Mouse (Mus musculus): ENCODE measurements at regions not wholly inside any gene's neighbourhood (a gene's known extent, or its start where the extent isn't known, plus 50 kb on each side); places are given as distances from the start of the nearest gene placed in this dataset.

DNA sequence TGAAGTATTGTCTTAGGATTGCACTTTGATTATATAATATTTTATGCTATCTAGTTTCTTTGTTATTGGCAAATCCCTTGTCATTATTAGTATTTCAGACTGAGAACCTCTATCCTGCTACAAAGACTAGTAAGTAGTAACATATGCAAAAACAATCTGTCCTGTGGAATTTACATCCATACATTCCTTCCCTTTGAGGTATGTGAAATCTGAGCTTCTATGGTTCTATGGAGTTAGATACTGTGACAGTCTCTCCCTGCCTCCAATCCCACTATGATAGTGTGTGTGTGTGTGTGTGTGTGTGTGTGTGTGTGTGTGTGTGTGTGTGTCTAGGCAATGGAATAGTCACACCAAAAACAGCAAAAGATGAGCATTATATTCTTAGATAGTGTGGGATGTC, 659.6 kb upstream of the Marcks start:
- ATAC-seq: no peak
- Histone ChIP-seq H3K36me3 (ENCODE audit: control insufficient read depth, insufficient read depth) (no peaks in the 10 kb centered on the region), H3K9me3 (ENCODE audit: control insufficient read depth) (no peaks in the 10 kb centered on the region), H3K27ac (ENCODE audit: low read depth, low read length) (no peak overlapping the region), H3K4me1 (replicated peaks; ENCODE audit: control insufficient read depth, insufficient read depth, low read length) (no peaks in the 10 kb centered on the region), H3K27me3 (replicated peaks; ENCODE audit: control insufficient read depth, insufficient read depth, low read length) (no peaks in the 10 kb centered on the region), H3K4me2 (replicated peaks; ENCODE audit: low read depth) (no peak overlapping the region), H3K4me3 (ENCODE audit: low read depth, low read length) (no peak overlapping the region), H3K9ac (ENCODE audit: low read depth, low read length) (no peak overlapping the region)
- no peak for TF ChIP-seq CTCF (IDR thresholded peaks at IDR 0.05; ENCODE audit: low read depth)

DNA sequence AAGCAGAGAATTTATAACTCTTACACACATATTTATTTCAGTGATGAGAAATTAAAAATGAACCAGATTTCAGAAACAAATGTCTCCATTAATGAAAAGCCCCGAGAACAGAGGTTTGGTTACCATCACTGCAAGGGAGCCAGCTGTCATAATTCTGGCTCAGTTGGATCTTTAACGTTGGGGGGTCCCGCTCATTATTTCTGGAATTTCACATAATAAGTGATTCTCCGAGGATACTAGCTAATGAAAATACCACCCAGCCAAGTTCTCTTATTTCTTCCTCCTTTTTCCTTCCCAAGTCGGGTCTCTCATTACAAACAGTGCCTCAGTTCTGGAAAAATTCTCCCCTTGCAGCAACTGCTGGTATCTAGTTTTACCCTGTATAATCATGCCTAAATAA, 659.0 kb upstream of the Marcks start:
- Histone ChIP-seq H3K4me3 (ENCODE audit: low read depth, low read length) (no peak overlapping the region), H3K4me2 (replicated peaks; ENCODE audit: low read depth) (no peak overlapping the region), H3K4me1 (replicated peaks; ENCODE audit: control insufficient read depth, insufficient read depth, low read length) (no peaks in the 10 kb centered on the region), H3K9ac (ENCODE audit: low read depth, low read length) (no peak overlapping the region), H3K27me3 (replicated peaks; ENCODE audit: control insufficient read depth, insufficient read depth, low read length) (no peaks in the 10 kb centered on the region), H3K36me3 (ENCODE audit: control insufficient read depth, insufficient read depth) (no peaks in the 10 kb centered on the region), H3K27ac (ENCODE audit: low read depth, low read length) (no peak overlapping the region), H3K9me3 (ENCODE audit: control insufficient read depth) (no peaks in the 10 kb centered on the region)
- TF ChIP-seq CTCF (IDR thresholded peaks at IDR 0.05; ENCODE audit: low read depth): no peak
- 62% methylated on average over 5 of the region's 5 CpGs for WGBS
- no peak for ATAC-seq

DNA sequence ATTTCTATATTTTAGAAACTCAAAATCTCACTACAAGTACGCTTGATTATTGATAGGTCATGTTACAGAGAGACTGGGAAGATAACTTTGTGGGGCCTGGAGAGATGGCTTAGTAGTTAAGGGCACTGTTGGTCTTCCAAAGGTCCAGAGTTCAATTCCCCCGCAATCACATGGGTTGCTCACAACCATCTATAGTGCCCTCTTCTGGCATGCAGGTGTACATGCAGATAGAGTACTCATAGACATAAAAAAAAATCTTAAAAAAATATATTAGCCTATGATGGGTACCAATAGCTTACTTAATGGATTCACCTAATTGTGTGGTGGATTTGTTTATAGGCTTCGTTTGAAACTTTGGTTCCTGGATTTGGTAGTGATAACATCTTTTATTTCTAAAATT, 654.2 kb upstream of the Marcks start:
- H3K36me3 ChIP-seq (ENCODE audit: control insufficient read depth, insufficient read depth): no peaks in the 10 kb centered on the region
- no peak overlapping the region for H3K27ac ChIP-seq (ENCODE audit: low read depth, low read length)
- no peak for ATAC-seq
- WGBS: 65% methylated on average over 3 of the region's 3 CpGs
- H3K4me3 ChIP-seq (ENCODE audit: low read depth, low read length): no peak overlapping the region
- no peak overlapping the region for H3K4me2 ChIP-seq (replicated peaks; ENCODE audit: low read depth)
- peak; percentile 45 for TF ChIP-seq CTCF (IDR thresholded peaks at IDR 0.05; ENCODE audit: low read depth)
- no peak overlapping the region for H3K9ac ChIP-seq (ENCODE audit: low read depth, low read length)
- no peaks in the 10 kb centered on the region for H3K4me1 ChIP-seq (replicated peaks; ENCODE audit: control insufficient read depth, insufficient read depth, low read length)
- no peaks in the 10 kb centered on the region for H3K9me3 ChIP-seq (ENCODE audit: control insufficient read depth)
- H3K27me3 ChIP-seq (replicated peaks; ENCODE audit: control insufficient read depth, insufficient read depth, low read length): no peaks in the 10 kb centered on the region

DNA sequence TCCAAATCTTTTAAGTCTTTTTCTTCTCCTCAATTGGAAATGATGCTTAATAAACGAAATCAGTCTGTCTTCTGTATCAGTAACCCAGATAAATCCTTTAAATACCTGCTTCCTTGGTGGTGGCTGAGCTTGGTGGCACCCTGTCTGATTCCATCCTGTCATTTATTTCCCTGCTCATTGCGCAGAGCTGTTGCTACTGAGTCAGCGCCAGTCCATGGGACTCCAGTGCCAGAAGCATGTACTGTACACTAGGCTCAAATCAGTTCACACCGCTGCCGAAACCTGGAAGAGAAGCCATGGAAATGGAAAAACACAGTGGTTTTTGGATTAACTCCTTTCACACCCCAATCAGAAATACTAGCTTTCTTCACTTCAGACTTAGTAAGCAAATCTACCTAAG, 649.3 kb upstream of the Marcks start:
- H3K4me1 ChIP-seq (replicated peaks; ENCODE audit: control insufficient read depth, insufficient read depth, low read length): no peaks in the 10 kb centered on the region
- H3K9me3 ChIP-seq (ENCODE audit: control insufficient read depth): no peaks in the 10 kb centered on the region
- 83% methylated on average over 5 of the region's 5 CpGs for WGBS
- no peak overlapping the region for H3K9ac ChIP-seq (ENCODE audit: low read depth, low read length)
- TF ChIP-seq CTCF (IDR thresholded peaks at IDR 0.05; ENCODE audit: low read depth): no peak
- ATAC-seq: no peak
- no peak overlapping the region for H3K4me2 ChIP-seq (replicated peaks; ENCODE audit: low read depth)
- H3K4me3 ChIP-seq (ENCODE audit: low read depth, low read length): no peak overlapping the region
- H3K27ac ChIP-seq (ENCODE audit: low read depth, low read length): no peak overlapping the region
- H3K36me3 ChIP-seq (ENCODE audit: control insufficient read depth, insufficient read depth): no peaks in the 10 kb centered on the region
- H3K27me3 ChIP-seq (replicated peaks; ENCODE audit: control insufficient read depth, insufficient read depth, low read length): no peaks in the 10 kb centered on the region

DNA sequence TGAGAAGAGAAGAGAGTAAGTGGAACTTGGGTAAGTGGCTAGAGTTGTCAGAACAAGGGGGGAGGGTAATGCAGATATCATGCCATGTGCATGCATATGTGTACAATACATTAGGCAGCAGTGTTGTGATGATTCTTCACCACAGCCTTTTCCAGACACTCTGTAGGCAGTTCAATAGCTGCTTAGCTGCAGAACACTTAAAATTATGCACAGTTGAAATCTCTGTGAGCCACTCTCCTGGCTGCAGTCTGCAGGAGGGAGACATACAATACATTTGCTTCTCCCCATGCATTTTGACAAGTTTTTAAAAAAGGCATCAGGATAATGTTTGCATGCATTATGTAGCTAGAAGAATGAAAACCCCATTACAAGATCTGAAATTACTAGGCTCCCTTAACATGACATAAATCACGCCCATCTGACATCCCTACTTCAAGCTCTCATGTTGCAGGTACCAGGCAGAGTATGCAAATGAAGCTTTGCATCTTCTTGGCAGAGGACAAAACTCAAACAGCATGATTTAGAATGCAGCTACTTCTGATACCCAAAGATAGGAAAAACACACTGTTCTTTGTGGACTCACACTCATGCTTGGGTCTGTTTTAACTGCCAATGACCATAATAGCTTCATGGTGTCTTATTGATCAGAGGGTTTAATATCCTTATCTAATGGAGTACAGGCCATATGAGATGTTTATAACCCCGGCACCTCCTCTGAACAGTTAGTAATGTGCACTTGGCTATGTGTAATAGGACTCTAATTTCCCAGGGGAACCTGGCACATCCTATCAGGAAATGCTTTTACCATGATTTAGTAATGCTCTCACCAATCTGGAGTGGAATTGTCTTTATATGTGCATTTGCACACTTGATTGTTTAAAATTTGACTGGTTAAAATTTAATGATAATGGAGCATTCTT, 640.9 kb upstream of the Marcks start:
- Histone ChIP-seq H3K4me1 (replicated peaks; ENCODE audit: control insufficient read depth, insufficient read depth, low read length) (no peaks in the 10 kb centered on the region), H3K27ac (ENCODE audit: low read depth, low read length) (no peak overlapping the region), H3K9me3 (ENCODE audit: control insufficient read depth) (no peaks in the 10 kb centered on the region), H3K4me2 (replicated peaks; ENCODE audit: low read depth) (no peak overlapping the region), H3K9ac (ENCODE audit: low read depth, low read length) (no peak overlapping the region), H3K4me3 (ENCODE audit: low read depth, low read length) (no peak overlapping the region), H3K27me3 (replicated peaks; ENCODE audit: control insufficient read depth, insufficient read depth, low read length) (no peaks in the 10 kb centered on the region), H3K36me3 (ENCODE audit: control insufficient read depth, insufficient read depth) (no peaks in the 10 kb centered on the region)
- 66% methylated on average over 2 of the region's 2 CpGs for WGBS
- no peak for ATAC-seq
- no peak for TF ChIP-seq CTCF (IDR thresholded peaks at IDR 0.05; ENCODE audit: low read depth)

DNA sequence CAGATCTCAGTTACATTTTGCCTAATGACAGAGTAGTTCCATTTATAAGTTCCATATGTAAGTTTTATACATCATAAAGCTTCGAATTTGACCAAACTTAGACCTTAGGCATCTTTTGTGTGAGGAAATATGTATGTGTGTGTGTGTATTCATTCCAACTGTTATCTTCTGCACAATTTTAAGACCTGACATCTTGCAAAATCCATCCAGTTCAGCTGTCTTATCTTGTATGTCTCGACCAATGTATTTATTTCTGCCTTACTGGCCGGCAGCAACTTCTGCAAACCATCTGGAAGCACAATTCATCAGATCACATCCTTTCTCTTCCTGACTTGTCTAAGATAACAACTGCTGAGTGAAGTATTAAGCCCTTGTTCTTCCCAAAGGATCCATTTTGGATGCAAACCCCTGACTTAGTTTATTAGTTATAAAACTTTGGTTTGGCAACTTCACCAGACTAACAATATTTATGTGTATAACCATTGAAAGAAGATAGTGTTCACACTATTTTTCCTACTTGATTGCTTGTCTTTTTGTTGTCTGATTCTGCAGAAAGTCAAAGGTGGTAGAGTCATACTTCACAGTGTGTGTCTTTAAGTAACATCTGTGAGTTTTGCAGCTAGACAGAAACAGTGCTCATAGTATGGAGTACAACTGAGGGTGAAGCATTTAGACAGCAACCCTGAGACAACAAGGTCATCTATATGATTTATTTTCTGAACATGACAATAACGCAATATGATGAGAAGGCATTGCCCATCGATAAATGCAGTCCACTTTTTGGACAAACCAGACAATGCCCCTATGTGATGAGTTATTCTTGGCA, 622.0 kb upstream of the Marcks start:
- Histone ChIP-seq H3K4me2 (replicated peaks; ENCODE audit: low read depth) (no peak overlapping the region), H3K9me3 (ENCODE audit: control insufficient read depth) (no peaks in the 10 kb centered on the region), H3K4me1 (replicated peaks; ENCODE audit: control insufficient read depth, insufficient read depth, low read length) (no peaks in the 10 kb centered on the region), H3K9ac (ENCODE audit: low read depth, low read length) (no peak overlapping the region), H3K36me3 (ENCODE audit: control insufficient read depth, insufficient read depth) (no peaks in the 10 kb centered on the region), H3K27ac (ENCODE audit: low read depth, low read length) (no peak overlapping the region), H3K27me3 (replicated peaks; ENCODE audit: control insufficient read depth, insufficient read depth, low read length) (no peaks in the 10 kb centered on the region), H3K4me3 (ENCODE audit: low read depth, low read length) (no peak overlapping the region)
- ATAC-seq: no peak
- WGBS: 68% methylated on average over 5 of the region's 5 CpGs
- no peak for TF ChIP-seq CTCF (IDR thresholded peaks at IDR 0.05; ENCODE audit: low read depth)
